Mouse (Mus musculus) thymus, postnatal 10 days (tissue): ENCODE measurements around the gene Snx3.

ENCODE experiments used
- DNase-seq, 2 experiments: peaks; one replicate each; pipeline ENCODE4 v3.0.0; 2021; ENCODE audit warnings: low spot score in 2 of 2

Snx3 gene

GRCm38 (mm10) chr10:42501775-42502348 lies at the start of gene Snx3:
Gene Snx3 (plus strand): TSS chr10:42502030.
- peak; percentile 94 to 96 for DNase-seq

- no peak for DNase-seq
These were observed 47.6 kb upstream of the Snx3 start for GRCm38 (mm10) chr10:42454266-42454665.

DNA sequence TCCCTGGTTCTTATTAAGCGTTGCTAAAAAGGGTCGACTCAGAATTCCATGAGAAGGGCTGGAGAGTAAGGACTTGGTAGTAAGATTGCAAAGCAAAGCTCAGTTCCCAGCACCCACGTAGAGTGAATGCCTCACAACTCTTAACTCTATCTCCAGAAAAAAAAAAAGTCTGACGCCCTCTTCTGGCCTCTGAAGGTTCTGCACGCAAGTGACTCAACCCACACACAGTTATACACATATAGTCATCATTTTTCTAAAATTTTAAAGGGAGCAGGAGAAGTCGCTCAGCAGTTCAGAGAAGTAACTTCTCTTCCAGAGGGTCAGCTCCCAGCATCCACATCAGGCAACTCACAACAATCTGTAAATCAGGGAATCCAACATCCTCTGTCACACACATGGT lies 47.1 kb upstream of the Snx3 start:
- DNase-seq, result no peak

DNA sequence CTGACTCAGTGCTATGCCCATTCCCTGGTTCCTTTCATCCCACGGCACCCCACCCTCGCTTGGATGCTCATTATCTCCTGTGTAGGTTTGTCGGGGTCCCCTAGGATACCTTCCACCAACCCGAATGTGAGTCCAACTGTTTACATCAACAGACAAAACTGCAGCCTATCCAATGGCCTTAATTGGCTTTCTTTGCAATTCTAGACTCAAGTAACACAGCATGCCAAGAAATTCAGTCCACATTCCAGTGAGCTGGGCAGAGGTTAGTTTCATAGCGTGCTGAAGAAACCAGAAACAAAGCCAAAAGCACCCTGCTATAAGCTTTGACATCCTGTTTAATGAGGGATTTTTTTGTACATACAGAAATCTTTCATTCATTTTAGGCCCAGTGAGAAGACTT lies 45.8 kb upstream of the Snx3 start:
- no peak for DNase-seq

- DNase-seq, result no peak
These were observed 44.2 kb upstream of the Snx3 start for GRCm38 (mm10) chr10:42457557-42458191.

DNA sequence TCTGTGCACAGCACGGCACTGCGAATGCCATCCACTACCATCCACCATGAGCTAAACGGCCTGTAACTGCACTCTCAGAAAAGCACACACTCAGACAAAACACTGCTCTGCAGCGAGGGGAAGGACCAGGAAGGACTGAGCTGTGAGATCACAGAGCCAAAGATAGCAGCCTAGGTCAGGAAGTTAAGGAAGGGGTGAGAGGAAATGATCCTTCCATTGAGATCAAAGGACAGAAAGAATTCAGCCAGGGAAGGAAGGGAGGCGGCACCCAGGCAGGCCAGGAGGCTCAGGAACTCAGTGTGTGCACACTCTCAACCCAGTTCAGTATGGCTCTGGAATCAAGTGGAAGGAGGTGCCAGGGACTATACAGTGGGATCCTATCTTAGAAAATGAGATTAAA lies 37.6 kb upstream of the Snx3 start:
- no peak for DNase-seq

- DNase-seq, result no peak
These were observed 37.0 kb upstream of the Snx3 start for GRCm38 (mm10) chr10:42464805-42465204.

DNA sequence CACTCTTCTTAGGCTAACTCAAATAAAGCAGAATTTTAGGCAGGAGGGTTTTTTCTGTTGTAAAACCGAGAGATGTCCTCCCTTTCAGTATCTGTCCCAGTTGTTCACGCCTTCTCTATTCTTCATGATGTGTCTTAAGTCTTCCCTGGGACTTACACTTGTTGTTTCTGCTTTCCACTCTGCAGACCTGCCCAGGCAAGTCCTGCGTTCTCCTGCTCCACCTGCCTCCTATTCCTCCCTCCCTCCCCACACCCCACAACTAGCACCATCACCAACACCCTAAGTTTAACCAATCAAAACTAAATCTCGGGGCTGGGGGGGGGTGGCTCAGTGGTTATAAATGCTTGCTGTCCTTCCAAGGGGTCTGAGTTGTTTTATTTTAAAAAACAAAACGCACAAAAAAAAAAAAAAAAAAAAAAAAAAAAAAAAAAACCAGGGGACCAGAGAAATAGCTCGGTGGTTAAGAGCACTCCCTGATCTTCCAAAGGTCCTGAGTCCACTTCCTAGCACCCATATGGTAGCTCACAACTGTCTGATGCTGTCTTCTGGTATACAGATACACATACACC lies 26.8 kb upstream of the Snx3 start:
- DNase-seq, result no peak

GRCm38 (mm10) chr10:42476774-42477475 lies 24.9 kb upstream of the Snx3 start:
- DNase-seq, result no peak

DNA sequence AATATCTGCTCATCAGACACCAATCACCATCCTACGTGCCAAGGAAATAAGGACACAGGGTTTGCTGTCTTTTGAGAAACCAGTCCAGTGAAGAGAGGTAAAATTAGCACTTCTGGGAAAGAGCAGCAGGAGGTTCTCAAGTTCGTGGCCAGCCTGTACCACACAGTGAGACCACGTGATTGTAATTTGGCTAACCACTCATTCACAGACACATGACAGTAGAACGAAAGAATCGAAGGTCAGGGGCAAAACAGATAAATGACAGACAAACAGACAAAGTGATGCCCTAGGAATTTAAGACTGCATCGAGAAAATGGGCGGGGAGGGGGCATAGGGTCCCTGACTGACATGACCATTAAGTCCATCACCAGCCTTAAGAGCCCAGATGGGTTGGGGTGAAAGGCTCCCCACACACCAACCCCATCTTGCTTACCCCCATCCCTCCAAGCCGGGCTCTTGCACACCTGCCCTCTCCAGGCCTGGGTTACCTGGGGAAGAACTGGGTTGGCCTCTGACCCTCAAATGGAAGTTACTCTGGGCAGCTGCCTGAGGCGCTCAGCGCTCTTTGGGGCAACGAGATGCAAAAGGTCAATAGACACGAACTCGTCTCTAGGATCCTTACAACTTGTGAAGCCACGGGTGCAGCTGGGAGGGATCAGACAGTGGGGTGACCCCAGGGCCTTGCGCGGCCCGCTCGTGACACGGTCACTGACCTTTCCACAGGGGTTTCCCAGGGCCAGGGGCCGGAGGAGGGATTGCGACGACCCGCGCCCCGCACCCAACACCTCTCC lies 24.1 kb upstream of the Snx3 start:
- no peak for DNase-seq

- DNase-seq, result peak; percentile 93
These were observed 23.5 kb upstream of the Snx3 start, which contains the start of gene Afg1l for GRCm38 (mm10) chr10:42478341-42478720. Gene Afg1l (minus strand): TSS chr10:42478565.

- DNase-seq, result no peak
These were observed 21.1 kb upstream of the Snx3 start for GRCm38 (mm10) chr10:42480719-42481118.

- DNase-seq, result no peak
These were observed 13.1 kb upstream of the Snx3 start for GRCm38 (mm10) chr10:42488606-42489296.

DNA sequence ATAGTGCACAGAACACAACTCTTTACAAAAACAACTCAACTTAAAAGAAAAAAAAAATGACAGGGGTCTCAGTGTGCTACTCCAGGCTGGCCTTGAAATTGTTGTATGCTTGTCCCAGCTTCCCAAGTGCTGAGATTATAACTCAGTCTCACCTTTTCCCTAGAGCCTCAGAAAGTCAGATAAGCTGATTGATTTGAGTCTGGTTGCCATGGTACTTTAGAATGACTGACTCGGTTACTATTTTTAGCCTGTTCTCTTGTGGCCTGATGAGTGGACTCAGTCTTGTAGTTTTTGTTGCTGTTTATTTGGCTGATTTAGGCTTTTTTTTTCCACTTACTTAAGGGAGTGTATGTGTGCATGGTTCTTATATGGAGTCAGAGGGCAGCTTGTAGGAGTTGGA lies 10.7 kb upstream of the Snx3 start:
- no peak for DNase-seq

DNA sequence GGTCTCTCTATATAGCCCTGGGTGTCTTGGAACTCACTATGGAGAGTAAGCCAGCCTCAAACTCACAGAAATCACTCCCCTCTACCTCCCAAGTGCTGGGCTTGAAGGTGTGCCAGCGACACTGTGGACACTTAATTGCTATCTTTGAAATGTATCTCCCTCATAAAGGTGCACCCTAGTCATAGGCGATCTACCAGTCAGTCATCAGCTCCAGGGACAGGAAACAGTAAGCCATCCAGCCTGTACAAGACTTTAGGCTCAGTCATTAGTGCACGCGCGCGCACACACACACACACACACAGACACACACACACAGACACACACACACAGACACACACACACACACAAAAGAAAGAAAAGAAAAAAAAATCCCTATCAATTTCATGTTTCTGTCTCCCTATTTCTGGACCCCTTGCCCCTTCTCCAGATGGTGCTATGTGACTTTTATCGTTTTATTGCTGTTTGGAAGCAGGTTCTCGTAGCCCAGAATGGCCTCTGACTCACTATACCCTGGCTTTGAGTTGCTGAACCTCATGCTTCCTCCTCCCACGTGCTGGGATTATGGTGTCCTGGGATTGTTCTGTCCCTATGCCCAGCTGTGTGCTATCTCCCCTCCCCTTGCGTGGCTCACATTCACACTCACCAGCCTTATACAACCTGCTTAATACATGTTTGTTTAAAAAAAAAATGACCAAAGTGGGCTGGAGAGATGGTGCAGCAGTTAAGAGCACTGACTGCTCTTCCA lies 9.6 kb upstream of the Snx3 start:
- no peak for DNase-seq

DNA sequence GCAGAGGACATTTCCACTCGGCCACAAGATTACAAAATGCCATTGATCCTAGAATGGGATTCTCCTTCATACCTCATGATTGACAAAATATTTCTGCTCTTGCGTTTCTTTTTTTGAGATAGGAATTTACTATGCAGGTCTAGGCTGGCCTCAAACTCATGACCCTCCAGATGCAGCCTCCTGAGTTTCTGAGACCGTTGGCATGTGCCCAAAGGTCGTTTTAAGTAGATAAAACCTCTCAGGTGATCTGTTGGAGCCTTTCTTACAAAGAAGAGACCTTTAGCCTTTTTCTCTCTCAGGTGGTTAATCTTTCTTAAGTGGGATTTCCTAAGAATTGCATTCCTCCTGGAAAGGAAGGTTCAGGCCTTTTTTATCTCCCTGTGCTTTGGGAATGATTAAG lies 8.8 kb upstream of the Snx3 start:
- DNase-seq, result no peak

GRCm38 (mm10) chr10:42500611-42501010 lies 1.2 kb upstream of the Snx3 start:
- no peak for DNase-seq

GRCm38 (mm10) chr10:42501161-42501560 lies 669 bp upstream of the Snx3 start:
- DNase-seq, result peak in 1 of 2 experiments; percentile 7

- peak in 1 of 2 experiments; percentile 46 for DNase-seq
These were observed 700 bp downstream of the Snx3 start for GRCm38 (mm10) chr10:42502349-42503111.
